Mouse (Mus musculus): Measurements from ENCODE around the gene Irf4. TPM values are rescaled to one million over a fixed set of nuclear protein-coding genes. Genes with fewer than 3 reads are reported as not detected.
A peak's percentile ranks its signal among the peaks of the same experiment; 100 is the strongest.

Gene Irf4
- polyA plus RNA-seq, 1 experiment = 8.0 TPM

DNA sequence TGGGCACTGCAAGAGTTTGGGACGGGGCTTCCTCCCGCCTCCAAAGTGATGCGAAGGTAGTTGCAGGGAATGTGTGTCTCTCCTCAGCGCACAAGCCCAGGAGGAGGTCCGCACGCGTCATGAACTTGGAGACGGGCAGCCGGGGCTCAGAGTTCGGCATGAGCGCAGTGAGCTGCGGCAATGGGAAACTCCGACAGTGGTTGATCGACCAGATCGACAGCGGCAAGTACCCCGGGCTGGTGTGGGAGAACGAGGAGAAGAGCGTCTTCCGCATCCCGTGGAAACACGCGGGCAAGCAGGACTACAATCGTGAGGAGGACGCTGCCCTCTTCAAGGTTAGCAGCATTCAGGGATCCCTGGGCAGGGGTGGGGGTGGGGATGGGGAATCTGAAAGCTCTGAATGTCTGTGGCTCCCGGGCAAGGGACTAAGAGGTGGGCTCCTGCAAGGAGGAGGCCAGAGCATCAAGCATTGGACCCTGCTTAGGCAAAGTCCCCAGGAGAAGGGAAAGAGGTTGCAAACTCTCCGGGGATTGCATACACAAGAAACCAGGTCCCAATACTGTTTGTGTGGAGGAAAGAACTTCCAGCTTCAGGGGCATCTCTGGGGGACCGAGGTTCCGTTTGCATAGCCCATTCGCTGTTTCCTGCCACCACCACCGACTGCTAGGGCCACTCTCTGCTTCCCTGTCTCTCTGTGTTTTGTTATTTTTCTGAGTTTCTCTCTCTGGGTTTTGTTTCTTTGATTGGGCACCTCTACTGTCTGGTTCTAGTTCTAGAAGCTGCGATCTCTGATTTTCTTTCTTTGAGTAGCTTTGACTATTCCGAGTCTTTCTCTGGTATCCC is 1.7 kb downstream of the Irf4 start:
- Histone ChIP-seq H3K27ac (replicated peaks; ENCODE audit: low read depth, low read length) (no peak overlapping the region), H3K4me3 (ENCODE audit: insufficient read depth, low read depth, low read length) (peak overlapping the region; percentile 63), H3K4me1 (ENCODE audit: control insufficient read depth, insufficient read depth, insufficient read length, low read length) (peaks cover 2% of the 10 kb centered on the region; the same call in 1 of the 2 replicates)

DNA sequence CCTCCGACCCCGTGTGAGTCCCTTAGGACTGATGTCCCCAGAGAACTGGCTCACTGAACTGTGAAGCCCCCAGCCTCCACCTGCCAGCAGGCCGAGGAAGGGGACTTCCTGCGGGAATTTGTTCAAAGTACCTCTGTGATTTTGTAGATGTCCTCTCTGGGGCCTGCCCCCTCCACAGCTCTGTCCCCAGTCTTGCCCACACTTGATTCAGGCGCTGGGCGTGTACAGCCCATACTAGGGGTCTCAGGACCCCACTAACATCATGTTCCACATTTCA is 2.2 kb downstream of the Irf4 start:
- Histone ChIP-seq H3K4me1 (ENCODE audit: control insufficient read depth, insufficient read depth, insufficient read length, low read length) (peaks cover 2% of the 10 kb centered on the region; the same call in 1 of the 2 replicates), H3K4me3 (ENCODE audit: insufficient read depth, low read depth, low read length) (no peak overlapping the region), H3K27ac (replicated peaks; ENCODE audit: low read depth, low read length) (no peak overlapping the region)

DNA sequence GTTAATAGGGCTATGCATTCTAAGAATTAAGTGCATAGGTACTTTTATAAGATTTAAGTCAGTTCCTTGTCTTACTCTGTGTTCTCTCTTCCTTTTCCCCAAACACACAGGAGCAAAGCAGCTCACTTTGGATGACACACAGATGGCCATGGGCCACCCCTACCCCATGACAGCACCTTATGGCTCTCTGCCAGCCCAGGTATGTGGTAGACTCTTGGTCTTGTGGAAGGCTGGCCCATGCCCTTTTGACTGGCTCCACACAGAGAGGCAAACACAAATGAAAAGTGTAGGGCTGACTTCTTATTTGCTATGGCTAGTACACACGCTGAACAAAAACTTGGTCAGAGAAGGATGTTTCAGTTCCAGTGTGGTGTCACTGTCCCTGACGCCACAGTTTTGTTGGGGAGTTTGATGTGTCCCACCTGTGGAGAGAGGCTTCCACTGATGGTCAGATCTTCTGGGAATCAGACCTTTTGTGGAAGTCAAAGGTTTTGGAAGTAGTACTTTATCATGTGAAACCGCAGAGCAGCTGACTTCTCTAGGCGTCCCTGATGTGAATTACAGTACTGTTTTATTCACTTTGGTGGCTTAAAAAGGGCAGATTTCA is 3.7 kb downstream of the Irf4 start:
- Histone ChIP-seq H3K27ac (replicated peaks; ENCODE audit: low read depth, low read length) (no peak overlapping the region), H3K4me3 (ENCODE audit: insufficient read depth, low read depth, low read length) (no peak overlapping the region), H3K4me1 (ENCODE audit: control insufficient read depth, insufficient read depth, insufficient read length, low read length) (peaks cover 2% of the 10 kb centered on the region; the same call in 1 of the 2 replicates)

DNA sequence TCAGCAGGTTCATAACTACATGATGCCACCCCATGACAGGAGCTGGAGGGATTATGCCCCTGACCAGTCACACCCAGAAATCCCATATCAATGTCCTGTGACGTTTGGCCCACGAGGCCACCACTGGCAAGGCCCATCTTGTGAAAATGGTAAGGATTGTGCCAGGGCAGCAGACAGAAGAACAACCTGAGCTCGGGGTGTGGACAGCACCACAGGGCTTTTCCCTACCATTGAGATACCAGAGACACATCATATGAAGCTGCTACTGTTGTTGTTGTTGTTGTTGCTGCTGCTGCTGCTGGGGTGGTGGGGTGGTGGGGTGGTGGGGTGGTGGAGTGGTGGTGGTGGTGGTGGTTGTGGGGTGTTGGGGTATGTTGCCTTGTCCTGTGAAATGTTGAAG is 4.4 kb downstream of the Irf4 start:
- H3K4me1 ChIP-seq (ENCODE audit: control insufficient read depth, insufficient read depth, insufficient read length, low read length) = peaks cover 2% of the 10 kb centered on the region; the same call in 1 of the 2 replicates
- H3K4me3 ChIP-seq (ENCODE audit: insufficient read depth, low read depth, low read length) = no peak overlapping the region
- no peak overlapping the region for H3K27ac ChIP-seq (replicated peaks; ENCODE audit: low read depth, low read length)

DNA sequence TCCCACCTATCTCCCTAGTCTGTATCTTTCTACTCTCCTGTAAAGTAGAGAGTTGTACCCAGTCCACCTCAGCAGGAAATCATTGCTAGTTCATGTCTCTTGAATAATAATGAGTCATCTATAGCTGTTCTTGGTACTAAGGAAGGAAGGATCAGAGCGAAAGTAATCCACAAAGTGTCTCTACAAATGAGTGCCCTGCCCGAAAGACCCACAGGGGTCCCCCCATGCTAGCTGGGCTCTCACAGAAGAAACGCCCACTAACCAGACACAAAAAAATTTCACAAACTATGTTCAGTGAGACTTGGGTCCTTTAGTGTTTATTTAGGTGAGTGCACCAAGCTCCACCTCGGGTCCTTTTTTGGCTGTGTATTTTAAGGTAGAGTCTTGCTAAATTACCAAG is 5.0 kb downstream of the Irf4 start:
- H3K4me1 ChIP-seq (ENCODE audit: control insufficient read depth, insufficient read depth, insufficient read length, low read length) = peaks cover 2% of the 10 kb centered on the region; the same call in 1 of the 2 replicates
- H3K4me3 ChIP-seq (ENCODE audit: insufficient read depth, low read depth, low read length) = no peak overlapping the region
- no peak overlapping the region for H3K27ac ChIP-seq (replicated peaks; ENCODE audit: low read depth, low read length)

DNA sequence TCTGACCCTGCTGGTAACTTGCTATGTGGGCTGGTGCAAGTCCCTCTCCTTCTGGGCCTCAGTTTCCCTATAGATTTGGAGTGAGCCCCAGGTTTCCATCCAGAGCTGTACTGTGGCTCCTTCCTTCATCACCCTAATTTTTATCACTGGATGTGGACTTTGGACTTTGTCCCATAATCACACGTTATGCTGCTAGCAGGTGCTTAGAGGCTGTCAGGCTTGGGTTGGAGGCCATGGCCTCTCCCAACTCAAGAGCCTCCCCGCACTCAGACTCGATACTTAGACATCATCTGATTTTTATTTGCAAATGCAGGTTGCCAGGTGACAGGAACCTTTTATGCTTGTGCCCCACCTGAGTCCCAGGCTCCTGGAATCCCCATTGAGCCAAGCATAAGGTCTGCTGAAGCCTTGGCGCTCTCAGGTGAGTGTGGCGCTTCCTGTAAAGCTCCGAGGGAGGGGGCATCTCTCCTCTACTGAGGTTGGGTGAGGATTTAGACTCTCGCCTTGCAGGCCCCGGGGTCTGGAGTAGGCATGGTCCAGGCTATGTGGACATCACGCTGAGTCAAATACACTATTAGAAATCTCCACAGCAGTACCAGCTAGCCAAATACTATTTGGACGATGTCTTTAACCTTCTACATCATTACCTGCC is 5.9 kb downstream of the Irf4 start:
- no peaks in the 10 kb centered on the region; the same call in 1 of the 2 replicates for H3K4me1 ChIP-seq (ENCODE audit: control insufficient read depth, insufficient read depth, insufficient read length, low read length)
- no peak overlapping the region for H3K4me3 ChIP-seq (ENCODE audit: insufficient read depth, low read depth, low read length)
- H3K27ac ChIP-seq (replicated peaks; ENCODE audit: low read depth, low read length) = no peak overlapping the region

DNA sequence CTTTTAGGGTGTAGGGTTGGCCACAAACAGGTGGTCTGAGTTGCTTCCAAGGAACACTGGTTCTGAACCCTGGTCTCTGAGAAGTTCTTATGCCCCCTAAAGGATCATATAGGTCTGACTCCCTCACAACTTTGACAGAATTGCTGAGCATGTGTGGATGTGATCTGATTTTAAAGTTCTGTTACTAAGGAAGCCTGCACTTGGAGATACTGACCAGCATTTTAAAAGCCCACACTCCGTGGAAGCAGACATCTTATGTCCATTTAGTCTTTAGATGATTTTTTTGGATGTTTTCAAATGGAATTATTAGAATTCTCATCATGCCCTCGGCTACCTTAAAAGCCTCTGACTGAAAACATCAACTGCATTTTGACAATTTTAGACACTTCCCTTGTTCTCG is 6.6 kb downstream of the Irf4 start:
- Histone ChIP-seq H3K27ac (replicated peaks; ENCODE audit: low read depth, low read length) (no peak overlapping the region), H3K4me3 (ENCODE audit: insufficient read depth, low read depth, low read length) (no peak overlapping the region), H3K4me1 (ENCODE audit: control insufficient read depth, insufficient read depth, insufficient read length, low read length) (no peaks in the 10 kb centered on the region)

DNA sequence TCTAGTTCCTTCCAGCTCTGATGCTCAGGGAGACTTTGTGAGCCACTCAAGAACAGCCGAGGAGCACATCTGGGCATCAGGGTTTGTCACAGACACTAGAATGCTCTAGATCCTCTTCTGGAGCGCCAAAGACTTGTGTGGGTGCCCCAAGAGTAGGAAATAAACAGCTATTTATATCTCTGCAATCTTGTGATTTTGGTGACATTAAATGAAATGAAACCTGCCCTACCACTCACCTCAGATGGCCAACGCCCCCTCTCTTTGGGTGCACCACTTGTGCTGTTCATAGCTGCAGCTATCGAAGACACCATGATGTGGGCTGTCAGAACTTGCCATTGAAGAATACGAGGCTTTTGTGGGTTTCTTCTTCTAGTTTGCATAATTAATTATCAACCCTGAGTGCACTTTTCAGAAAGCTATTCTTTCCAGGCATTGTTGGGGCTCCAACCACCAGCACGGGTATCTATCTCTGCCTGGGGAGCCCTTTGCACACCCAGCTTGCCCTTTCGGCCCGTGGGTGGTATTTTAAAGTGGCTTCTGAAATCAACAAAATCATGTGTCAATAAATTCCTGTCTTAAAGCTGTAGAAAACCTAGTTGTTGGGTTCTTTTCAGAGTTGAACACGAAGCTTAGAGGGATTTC is 7.1 kb downstream of the Irf4 start:
- Histone ChIP-seq H3K4me3 (ENCODE audit: insufficient read depth, low read depth, low read length) (no peak overlapping the region), H3K4me1 (ENCODE audit: control insufficient read depth, insufficient read depth, insufficient read length, low read length) (no peaks in the 10 kb centered on the region), H3K27ac (replicated peaks; ENCODE audit: low read depth, low read length) (no peak overlapping the region)

DNA sequence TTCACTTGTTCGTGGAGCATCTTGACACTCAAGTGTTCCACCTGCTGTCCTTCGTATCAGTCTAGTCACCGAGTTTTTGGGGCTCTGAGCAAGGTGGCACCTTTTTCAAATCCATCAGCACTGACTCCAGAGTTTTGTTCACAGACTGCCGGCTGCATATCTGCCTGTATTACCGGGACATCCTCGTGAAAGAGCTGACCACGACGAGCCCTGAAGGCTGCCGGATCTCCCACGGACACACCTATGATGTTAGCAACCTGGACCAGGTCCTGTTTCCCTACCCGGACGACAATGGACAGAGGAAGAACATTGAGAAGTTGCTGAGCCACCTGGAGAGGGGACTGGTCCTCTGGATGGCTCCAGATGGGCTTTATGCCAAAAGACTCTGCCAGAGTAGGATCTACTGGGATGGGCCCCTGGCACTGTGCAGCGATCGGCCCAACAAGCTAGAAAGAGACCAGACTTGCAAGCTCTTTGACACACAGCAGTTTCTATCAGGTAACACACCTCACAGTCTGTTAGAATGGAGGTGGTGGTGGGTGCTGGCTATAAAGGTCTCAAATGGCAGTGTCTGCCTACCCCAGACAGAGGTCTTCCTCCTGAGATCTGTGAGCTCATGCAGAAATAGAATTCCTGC is 8.4 kb downstream of the Irf4 start:
- Histone ChIP-seq H3K27ac (replicated peaks; ENCODE audit: low read depth, low read length) (no peak overlapping the region), H3K4me3 (ENCODE audit: insufficient read depth, low read depth, low read length) (no peak overlapping the region), H3K4me1 (ENCODE audit: control insufficient read depth, insufficient read depth, insufficient read length, low read length) (no peaks in the 10 kb centered on the region)

DNA sequence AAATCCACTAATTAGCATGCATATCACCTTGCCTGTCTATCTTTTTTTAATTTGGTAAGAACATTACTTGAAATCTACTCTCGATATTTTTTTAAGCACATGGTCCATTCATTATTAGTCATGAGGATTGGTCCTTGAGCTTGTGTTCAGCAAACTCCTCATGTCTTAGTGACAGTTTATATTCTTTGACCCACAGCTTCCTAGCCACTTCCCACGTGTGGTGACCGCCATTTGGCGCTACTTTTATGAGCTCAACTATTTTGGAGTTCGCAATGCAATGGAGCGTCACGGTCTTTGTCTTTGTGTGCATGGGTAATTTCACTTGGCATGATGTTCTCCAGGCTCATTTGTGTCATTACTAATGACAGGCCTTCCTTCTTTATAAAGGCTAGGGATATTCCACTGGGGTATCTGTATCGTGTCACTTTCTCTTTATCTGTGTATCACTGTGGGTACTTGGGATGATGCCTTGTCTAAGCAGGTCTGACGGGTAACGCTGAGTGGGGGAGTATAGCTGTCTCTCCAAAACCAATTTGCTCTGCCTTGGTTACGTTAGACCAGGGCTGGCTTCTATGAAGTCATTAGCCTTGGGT is 9.9 kb downstream of the Irf4 start:
- H3K4me3 ChIP-seq (ENCODE audit: insufficient read depth, low read depth, low read length) = no peak overlapping the region
- no peaks in the 10 kb centered on the region for H3K4me1 ChIP-seq (ENCODE audit: control insufficient read depth, insufficient read depth, insufficient read length, low read length)
- H3K27ac ChIP-seq (replicated peaks; ENCODE audit: low read depth, low read length) = no peak overlapping the region

DNA sequence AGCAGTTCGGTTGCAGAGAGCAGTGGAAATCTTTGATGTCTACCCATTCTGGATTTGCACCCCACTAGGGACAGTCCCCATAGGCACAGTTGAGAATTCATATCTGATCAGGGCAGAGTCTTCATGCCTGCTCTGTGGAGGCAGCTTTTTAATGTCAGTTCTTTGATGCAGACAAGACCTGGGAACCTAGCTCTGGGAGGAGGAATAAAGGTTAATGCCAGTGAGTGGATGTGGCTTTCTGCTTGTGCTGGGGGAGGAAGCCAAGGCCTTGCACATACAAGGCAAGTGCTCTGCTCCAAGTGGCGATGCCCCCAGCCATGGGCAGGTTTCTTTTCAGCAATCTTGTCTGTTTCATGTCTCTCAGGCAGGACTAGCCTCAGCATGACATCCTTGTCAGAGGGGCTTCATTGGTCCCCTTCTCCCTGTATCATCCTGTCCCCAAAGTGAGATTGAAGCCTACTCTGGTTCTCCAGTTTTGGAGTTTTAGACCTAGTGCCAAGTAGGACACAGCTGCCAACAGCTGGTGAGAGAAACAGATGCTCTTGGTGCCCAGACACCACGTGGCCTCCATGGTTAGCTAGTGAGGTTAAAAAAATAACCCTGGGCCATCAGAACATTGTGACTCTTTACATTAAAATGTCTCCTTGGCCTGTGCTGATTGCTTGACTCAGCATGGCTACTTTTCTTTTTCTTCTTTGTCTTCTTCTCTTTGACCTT is 11.5 kb downstream of the Irf4 start:
- Histone ChIP-seq H3K4me1 (ENCODE audit: control insufficient read depth, insufficient read depth, insufficient read length, low read length) (no peaks in the 10 kb centered on the region), H3K27ac (replicated peaks; ENCODE audit: low read depth, low read length) (no peak overlapping the region), H3K4me3 (ENCODE audit: insufficient read depth, low read depth, low read length) (no peak overlapping the region)

DNA sequence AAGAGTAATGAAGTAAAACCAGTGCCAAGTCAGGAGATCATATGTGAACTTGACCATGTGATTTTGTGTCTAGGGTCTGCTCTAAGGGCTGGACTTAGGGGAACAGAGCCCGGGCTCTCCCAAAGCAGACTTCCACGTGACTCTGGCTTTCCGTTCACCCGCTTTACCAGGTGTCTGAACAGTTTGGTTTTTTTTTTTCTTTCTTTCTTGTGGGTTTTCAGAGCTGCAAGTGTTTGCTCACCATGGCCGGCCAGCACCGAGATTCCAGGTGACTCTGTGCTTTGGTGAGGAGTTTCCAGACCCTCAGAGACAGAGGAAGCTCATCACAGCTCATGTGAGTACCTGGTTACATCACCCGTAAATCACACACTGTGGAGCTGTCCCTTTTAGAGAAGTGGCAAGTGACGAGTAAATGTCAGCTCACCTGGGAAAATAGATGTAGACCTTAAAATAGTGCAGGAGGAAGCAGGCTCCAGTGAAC is 12.2 kb downstream of the Irf4 start:
- Histone ChIP-seq H3K27ac (replicated peaks; ENCODE audit: low read depth, low read length) (no peak overlapping the region), H3K4me3 (ENCODE audit: insufficient read depth, low read depth, low read length) (no peak overlapping the region), H3K4me1 (ENCODE audit: control insufficient read depth, insufficient read depth, insufficient read length, low read length) (no peaks in the 10 kb centered on the region)

DNA sequence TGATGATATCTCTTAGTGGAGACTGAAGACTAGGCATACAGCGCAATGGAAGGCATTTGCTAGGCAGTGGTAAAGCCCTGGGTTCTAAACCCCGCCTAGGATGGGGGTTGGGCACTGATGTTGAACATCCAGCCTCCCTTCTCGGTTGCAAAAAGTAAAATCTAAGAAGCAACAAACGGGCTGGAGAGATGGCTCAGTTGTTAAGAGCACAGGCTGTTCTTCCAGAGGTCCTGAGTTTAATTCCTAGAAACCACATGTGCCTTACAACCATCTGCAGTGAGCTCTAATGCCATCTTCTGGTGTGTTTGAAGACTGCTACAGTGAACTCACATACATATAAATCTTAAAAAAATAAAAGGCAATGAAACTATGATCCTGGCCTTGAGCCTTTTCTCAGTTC is 13.2 kb downstream of the Irf4 start:
- Histone ChIP-seq H3K4me1 (ENCODE audit: control insufficient read depth, insufficient read depth, insufficient read length, low read length) (no peaks in the 10 kb centered on the region; the same call in 1 of the 2 replicates), H3K4me3 (ENCODE audit: insufficient read depth, low read depth, low read length) (no peak overlapping the region), H3K27ac (replicated peaks; ENCODE audit: low read depth, low read length) (no peak overlapping the region)

Measured in brown adipose tissue, adult 24 weeks (tissue).